Mouse (Mus musculus) heart, postnatal 25 days (tissue): Measurements from ENCODE around the gene Wfikkn1. TPM values are rescaled to one million over a fixed set of nuclear protein-coding genes. Genes with fewer than 3 reads are reported as not detected.

ENCODE experiments used
- DNase-seq: peaks from one replicate; pipeline ENCODE4 v3.0.0; 2022; ENCODE audit warnings: low spot score
- intact Hi-C: fragments of 180-260 bp; cut with DNase I; formaldehyde crosslinking; loops from one replicate; pipeline ENCODE4 v1.15.1; 2025
- total RNA-seq, 2 experiments: library from RNA; stranded (reverse); gene quantifications; 2 replicates each; pipeline ENCODE4 v1.2.3; 2021

The Wfikkn1 gene
- total RNA-seq, 2 experiments from 2014 or later: 0.45 to 0.75 TPM

DNA sequence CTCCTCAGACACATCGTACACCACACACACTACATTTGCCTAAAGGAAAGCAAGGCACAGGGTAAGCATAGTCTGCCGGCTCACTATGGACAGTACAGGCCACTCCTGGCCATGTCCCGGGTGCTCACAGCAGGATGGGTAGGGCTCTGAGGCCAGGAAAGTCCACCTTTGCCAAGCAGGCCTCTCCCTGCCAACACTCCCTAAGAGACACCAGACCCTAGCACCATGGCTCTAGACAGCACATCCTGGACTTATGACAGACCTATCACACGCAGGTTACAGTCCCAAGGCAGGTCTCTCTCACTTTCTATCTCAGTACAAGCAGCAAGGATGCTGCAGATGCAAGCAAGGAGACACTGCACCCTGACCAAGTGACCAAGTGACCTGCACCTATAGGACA, 37.5 kb downstream of the Wfikkn1 start:
- no peak for DNase-seq
- intact Hi-C loops: no loop called here

DNA sequence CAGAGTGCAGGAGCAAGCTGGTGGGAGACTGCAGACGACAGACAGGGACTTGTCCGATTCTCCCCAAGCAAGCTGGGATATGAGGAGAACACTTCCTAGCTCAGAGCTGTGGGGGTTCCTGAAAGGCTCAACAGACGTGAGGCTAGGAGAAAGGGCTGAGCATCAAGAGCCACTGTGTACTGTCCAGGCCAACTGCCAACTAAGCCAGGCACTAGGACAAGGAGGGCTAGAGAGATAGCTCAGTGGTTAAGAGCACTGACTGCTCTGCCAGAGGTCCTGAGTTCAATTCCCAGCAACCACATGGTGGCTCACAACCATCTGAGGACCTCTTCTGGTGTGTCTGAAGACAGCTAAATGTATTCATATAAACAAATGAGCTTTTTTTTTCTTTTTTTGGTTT, 38.1 kb downstream of the Wfikkn1 start:
- DNase-seq: no peak
- intact Hi-C loops: no loop called here

DNA sequence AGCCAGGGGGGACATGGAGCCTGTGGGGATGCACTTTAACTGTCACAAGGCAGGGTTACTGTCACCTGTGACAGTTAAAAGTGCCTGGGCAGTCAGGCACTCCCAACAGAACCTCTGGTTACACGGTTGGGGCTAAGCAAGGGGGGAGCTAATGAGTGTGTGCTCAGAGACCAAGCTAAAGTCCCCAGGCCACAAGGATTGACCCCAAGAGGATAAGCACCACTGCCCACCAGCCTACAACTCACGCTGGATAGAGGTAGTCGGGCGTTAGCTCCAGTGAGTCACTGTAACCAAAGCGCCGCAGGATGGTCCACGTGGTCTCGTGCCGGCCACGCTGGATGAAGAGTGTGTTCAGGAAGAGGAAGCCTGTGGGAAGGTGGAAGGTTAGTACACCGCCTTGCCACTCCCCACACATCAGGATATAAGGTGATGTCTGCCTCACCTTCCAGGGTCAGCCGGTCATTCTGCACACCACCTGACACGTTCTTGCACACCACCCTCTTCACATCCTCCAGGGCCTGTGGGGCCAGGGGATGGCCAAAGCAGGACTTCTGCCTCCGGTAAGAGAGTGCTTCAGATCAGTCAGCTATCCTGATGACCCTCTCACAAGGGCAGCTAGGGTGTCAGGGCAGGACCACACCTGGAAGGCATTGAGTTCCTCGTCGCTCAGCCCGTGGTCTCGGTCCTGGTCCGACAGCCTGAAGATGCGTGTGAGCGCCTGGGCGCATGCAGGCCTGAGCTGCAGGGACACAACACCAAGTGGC, 39.4 kb downstream of the Wfikkn1 start, which contains the start of gene Gm20683:
Gene Gm20683, minus strand, starts transcription at position 647 of the 764 bp plus-strand sequence.
- DNase-seq: no peak
- intact Hi-C loops: no loop called here

DNA sequence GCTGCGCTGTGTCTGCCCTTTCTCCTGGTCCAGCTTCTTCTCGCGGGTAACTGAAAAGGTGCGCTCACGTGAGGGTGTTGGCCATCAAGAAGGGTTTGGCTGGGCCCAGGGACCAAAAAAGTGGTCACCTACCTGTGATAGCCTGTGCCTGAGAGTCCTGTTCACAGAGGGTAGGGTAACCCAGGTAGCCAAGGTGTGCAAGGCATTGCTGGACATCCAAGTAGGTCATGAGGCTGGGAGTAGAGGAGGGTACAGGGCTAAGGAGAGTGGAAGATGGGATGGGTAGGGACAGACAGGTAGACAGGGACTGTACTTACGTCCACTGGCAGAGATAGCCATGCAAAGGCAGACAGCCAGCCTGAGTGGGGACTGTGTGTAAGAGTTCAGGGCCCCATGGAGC, 40.1 kb downstream of the Wfikkn1 start:
- intact Hi-C loops: no loop called here
- no peak for DNase-seq

DNA sequence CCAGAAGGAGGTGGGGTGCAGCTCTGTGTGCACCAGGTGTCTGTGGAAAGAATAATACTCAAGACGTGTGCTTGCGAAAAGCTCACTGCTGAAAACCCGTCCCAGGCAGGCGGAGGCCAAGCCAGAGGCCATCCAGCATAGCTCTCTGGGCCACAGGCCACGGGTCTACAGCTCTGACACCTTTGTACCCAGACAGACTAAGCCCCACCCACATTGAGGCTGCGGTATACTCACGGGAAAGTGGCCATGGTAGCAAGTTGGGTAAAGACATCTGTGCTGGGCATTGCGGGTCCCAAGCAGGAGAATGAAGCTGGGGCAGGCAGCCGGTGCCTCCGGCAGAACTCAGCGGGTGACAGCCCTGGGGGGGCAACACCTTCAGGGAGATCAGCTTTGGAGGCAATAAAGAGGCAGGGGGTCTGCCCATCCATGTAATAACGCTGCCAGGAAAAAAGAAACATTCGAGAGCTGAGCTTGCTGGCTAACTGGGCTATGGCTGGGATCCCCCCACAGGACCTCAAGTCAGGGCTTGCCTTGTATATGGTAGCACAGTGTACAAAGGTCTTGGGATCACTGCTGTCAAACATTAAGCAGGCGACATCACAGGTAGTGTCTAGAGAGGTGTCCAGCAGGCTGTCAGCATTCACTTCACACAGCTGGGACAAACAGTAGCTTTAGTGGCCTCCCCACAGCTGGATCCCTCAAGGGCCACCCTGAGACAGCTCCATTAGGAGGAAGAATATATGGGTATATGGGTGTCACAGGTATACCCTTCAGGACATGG, 41.0 kb downstream of the Wfikkn1 start:
- intact Hi-C loops: no loop called here
- DNase-seq: no peak

DNA sequence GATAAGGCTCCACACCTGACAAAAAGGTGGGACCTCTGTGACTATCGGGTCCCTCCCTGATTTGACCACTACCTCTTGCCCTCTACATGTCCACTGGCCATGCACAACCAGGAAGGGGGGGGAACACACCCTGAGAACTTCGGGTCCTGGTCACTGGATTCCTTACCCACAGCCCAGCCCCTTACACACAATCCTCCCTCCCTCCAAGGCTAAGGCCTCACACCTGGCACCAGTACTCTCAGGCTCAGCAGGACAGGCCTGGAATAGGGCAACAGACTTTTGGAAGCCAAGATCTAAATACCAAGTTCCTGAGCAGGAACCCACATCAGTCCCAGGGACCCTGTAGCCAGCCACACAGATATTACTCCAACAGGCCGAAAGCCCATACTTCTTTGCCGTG, 41.8 kb downstream of the Wfikkn1 start:
- intact Hi-C loops: no loop called here
- no peak for DNase-seq

DNA sequence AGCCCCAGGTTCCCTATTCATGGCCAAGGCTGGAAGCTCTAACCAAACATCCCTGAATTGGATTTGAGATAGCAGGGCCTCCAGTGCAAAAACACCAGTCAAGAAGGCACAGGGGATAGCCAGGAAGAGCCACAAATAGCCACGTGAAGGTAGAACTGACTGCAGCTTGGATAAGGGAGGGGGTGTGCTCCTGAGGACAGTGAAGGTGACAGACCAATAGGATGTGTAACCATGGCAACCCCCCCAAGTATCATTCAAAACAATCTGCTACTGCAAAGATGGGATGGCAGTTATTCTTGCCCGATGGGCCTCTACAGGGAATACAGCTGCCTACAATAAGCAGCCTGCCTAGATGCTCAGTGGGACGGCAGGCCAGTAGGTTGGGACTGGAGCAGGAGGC, 43.1 kb downstream of the Wfikkn1 start:
- intact Hi-C loops: no loop called here
- DNase-seq: no peak

DNA sequence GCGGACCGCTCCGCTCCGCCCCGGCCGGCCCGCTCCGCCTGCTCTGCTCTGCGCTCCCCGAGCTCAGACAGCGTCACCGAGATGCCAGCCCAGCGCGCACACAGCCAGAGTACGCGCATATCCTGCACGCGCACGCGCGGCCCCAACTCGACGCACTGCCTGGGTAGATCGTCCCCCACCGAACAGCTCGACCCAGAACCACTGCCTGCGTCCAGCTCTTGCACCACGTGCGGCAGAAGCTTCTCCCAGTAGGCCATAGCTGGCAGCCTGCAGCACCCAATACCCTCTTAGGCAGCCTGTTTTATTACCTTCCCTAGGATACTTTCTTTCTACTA, 43.6 kb downstream of the Wfikkn1 start, which contains the start of gene Rhbdl1:
Gene Rhbdl1, minus strand, starts transcription at position 220 of the 335 bp plus-strand sequence.
- peak; percentile 51 for DNase-seq

DNA sequence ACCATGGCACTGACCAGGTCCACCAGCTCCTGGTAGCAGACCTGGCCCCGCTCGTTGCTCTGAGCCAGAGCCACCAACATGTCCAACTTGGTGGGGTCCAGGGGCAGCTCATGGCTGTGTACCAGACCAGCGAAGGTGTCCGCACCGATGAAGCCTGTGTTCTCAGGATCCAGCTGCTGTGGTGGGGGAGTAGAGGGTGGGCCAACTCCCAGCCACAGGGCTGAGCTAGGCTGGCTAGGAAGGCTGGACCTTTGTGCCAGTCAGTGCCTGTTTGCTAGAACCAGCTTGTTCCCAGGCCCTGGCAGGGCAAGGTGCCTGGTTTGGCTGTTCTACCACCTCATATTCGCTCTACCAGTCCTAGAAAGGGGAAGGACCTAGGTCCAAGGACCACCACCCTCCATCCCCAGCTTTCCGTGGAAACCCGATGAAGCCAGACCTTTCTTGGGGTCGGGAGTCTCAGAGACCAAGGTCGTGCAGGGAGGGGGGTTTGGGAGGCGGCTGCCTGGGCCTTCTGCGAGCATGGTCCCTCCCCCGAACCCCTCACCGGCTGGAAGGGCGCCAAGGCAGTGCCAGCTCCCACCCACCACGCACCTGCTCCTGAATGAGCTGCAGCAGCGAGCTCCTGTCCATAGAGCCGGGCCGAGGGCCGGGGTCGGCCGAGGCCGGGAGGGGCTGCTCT, 44.1 kb downstream of the Wfikkn1 start:
- no peak for DNase-seq
- intact Hi-C loops: no loop called here

More for the DNA sequence above, 43.6 kb downstream of the Wfikkn1 start, which contains the start of gene Rhbdl1:
- intact Hi-C loops: no loop called here

DNA sequence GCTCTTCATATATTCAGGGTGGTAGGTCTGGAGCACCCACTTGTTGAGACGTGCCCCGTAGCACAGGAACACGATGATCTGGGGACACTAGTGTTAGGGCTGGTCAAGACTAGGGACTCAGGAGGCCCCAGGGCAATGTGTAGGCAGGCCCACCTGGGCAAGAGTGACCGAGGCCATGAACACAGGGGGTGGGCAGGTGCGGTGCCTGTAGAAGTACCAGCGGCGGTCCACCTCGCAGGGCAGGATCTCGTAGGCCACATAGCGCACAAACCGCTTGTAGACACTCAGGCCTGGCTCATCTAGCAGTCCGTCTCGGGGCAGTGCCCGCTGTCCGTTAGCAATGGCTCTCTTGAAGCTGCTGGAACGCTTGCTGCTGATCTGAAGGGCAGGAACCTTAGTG, 44.8 kb downstream of the Wfikkn1 start:
- intact Hi-C loops: no loop called here
- DNase-seq: no peak

DNA sequence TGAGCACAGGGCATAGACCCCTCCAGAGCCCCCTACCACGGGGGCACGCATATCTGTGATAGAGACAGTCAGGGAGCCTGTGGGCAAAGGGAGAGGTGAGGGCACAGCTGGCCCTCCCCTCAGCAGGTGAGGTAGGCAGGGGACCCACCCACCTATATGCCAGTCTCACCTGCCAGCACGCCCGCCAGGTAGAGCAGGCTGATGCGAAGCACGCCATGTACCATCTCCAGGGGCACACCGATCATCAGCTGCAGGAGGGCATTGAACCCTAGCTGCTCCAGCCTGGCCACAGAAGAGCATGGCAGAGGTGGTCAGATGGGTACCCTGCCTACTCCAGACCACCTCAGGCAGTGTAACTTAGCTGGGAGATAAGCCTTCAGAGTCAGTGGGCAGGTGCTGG, 45.4 kb downstream of the Wfikkn1 start:
- no peak for DNase-seq
- intact Hi-C loops: no loop called here

DNA sequence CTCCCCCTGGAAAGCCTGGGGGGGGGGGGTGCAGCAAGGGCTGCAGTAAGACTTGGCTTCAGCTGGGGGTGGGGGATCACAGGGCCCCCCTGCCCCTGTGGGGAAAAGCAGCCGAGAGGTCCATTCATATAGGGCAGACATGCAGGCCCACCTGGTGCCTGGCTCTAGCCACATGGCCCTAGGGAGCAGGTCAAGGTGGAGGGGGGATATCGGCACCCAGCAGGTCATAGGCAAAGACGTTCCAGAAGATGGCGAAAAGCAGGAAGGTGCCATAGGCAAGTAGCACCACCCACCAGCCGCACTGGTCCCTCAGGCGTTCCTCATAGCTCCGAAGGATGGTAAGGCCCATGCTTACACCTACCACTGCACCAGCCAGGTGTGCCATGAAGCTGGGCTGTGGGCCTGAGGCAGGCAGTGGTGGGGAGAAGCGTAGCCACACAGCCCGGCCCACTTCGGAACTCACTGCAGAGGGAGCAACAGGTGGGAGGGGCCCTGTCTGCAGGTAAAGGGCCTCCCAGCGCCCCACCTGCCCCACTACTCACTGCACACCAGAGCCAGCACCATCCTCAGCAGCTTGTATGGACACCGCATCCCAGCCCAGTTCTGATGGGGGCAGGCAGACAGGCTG, 45.9 kb downstream of the Wfikkn1 start:
- DNase-seq: no peak
- intact Hi-C loops: loop anchor here (5.0 kb wide), 1 partner anchor 33 kb away; the partner anchor contains the start of gene Mcrip2

DNA sequence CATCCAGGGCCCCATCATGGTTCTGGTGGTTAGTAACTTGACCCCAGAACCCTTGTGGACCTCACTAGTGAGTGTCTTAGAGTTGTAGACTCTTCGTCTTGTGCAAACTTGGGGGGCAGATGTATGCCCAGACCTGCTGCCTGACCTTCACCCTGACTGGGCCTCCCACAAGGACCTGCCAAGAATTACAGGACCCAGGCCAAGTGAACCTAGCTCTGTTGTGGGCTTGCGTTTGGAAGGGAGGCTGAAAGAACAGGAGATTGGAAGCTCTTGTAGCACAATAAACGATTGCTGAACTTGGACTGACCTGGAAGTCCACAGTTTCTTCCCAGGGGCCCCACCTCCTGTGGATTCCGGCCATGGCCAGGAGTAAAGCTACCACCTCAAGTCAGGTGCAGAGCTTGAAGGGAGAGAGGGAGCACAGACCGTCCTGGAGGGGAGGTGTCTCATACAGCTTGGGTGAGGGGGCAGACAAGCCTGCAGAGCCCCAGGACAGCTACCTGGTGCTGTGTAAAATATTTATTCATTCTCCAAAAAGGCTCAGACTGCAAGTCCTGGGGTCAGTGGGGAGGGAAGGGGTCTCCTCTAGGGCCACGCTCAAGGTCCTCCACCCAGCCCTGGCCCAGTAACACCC, 46.6 kb downstream of the Wfikkn1 start:
- DNase-seq: no peak
- intact Hi-C loops: loop anchor here (5.0 kb wide), 1 partner anchor 33 kb away; the partner anchor contains the start of gene Mcrip2

DNA sequence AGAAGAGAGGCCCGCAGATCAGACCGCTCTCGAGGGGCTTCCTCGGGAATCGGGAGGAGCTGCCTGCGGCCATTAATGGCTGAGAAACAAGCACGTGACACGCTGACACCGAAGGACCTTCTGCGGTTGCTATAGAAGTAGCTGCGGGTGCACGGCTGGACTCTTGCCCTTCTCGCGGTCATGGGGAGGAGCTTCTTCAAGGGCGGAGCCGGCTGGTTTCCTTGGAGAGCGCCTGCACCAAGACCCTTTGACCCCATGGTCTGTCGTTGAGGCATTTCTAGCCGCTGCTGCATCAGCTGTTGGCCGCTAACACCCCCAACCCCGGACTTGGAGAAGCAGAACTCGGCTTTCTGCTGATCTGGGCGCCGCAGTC, 47.4 kb downstream of the Wfikkn1 start, which contains the start of gene Stub1:
Gene Stub1, minus strand, starts transcription at position 114 of the 373 bp plus-strand sequence.
- intact Hi-C loops: loop anchor here (5.0 kb wide), 1 partner anchor 34 kb away; the partner anchor contains the start of gene Mcrip2

DNA sequence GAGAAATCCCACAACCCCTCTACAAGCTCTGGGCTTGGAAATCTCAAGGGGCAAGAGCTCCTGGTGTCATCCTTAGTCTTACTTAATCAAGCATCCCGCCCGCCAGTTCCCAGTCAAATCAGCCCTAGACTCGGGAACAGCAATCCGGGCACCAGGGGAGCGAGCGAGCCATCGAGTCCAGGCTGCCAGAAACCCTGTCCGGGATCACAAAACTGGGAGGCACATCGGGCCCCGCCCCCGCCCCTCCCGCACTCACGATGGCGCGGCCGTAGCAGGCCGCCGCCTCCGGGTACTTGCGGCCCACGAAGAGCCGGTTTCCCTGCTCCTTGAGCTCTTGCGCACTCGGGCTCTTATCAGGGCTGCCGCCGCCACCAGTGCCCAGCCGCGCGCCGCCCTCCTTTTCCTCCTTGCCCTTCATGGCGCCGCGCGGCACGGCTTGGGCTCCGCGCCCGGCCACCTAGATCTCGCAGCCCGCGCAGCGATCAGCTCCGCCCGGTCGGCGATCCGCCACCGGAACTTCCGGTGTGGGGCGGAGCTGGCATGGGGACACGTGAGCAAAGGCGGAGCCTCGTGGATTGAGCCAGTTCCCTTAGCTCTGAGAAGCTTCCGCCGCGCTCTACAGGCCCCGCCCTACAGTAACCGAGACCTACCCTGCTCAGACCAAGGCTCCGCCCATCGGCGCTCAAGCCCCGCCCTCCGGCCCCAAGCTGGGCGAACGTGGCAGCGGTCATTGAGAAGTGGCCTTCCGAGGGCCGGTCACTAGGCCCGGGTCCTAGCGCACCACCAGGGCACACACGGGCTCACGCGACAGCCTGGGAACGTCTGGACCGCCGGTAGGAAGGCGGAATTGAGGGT, 48.0 kb downstream of the Wfikkn1 start:
- DNase-seq: peak; percentile 99
- intact Hi-C loops: loop anchor here (5.0 kb wide), 1 partner anchor 35 kb away; the partner anchor contains the start of gene Mcrip2

More for the DNA sequence above, 47.4 kb downstream of the Wfikkn1 start, which contains the start of gene Stub1:
- peak; percentile 88 for DNase-seq

DNA sequence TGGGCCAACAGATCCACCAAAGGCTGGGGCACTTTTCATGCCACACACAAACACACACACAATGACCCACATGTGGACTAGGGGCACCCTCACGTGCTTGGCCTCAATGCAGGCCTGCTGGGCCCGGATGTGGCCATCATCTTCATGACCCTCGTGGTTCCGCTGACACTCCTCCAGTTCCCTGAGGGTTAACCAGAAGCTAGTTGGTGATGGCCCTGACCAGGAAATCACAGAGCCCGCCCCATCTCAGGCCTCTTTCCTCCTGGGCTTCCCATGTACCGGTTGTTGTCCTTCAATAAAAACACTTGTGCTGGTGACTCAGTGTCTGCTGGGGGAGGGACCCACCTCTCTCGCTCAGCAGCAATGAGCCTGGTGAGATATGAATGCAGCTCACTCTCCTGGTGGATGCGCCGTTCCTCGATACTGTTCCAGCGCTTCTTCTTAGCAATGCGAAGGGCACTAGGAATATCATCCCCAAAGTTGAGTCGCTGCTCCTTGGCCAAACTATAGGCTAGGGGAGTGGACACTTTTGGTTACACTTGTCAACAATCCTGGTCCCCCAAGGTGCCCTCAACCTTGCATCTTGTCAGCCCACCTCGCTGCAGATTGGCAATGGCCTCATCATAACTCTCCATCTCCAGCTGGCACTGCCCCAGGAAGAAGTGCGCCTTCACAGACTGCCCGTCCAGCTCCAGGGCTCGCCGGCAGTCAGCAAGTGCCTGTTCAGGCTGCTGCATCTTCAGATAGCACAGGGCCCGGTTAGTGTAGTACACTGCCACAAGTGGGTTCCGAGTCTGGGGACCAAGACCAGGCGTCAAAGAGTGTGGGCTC, 49.0 kb downstream of the Wfikkn1 start:
- intact Hi-C loops: loop anchor here (5.0 kb wide), 1 partner anchor 36 kb away; the partner anchor contains the start of gene Mcrip2
- DNase-seq: no peak

DNA sequence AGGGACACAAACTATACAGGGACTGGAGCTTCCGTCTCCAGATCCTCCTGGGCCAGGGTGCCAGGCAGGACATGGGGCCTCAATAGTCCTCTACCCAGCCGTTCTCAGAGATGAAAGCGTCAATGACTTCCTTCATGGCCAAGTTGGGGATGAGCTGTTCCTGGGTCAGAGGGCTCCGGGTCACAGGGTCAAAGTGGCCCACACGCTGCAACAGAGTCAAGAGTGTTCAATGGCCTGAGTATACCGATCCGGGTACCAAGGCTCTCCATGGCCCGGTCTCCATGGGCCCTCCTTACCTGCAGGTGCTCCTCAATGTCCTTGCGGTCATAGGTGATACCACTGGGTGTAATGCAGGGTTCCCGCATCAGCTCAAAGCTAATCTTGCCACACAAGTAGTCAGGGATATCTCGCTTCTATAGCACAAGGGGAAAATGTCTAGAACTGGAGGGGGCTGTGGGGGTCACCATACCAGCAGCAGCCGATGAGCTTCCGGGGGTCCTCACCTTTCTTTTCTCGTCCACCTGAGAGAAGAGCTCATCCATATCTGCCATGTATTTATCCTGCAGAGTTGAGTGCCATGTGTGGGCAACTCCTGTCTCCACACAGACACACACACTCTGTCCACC, 49.7 kb downstream of the Wfikkn1 start:
- no peak for DNase-seq
- intact Hi-C loops: loop anchor here (5.0 kb wide), 1 partner anchor 36 kb away; the partner anchor contains the start of gene Mcrip2
